Mouse (Mus musculus) thymus, adult 2 months (tissue): Measurements from ENCODE around the gene Daam1. TPM values are rescaled to one million over a fixed set of nuclear protein-coding genes. Genes with fewer than 3 reads are reported as not detected.

Experiments
- DNase-seq: peaks from one replicate; pipeline ENCODE4 v3.0.0; 2021
- H3K27ac ChIP-seq: fragments of 200-500 bp; 2 replicates; pipeline ENCODE4 v1.5.1; 2012; ENCODE audit warnings: low read length, control low read depth; ENCODE audit not compliant: control insufficient read depth, insufficient read depth
- H3K27me3 ChIP-seq: fragments of 200-500 bp; 2 replicates; pipeline ENCODE4 v1.6.1; 2012; ENCODE audit warnings: mild to moderate bottlenecking, low read length, moderate library complexity, mixed read lengths; ENCODE audit not compliant: control insufficient read depth, insufficient read depth
- H3K36me3 ChIP-seq: fragments of 200-500 bp; 2 replicates; pipeline ENCODE4 v1.6.1; 2012; ENCODE audit warnings: mild to moderate bottlenecking, low read length, moderate library complexity; ENCODE audit not compliant: control insufficient read depth, insufficient read depth
- H3K4me1 ChIP-seq: fragments of 200-500 bp; replicated peaks from 2 replicates; pipeline ENCODE4 v1.6.1; 2012; ENCODE audit warnings: low read length; ENCODE audit not compliant: control insufficient read depth, insufficient read depth
- H3K4me3 ChIP-seq: fragments of 200-500 bp; 2 replicates; pipeline ENCODE4 v1.5.1; 2012; ENCODE audit warnings: mild to moderate bottlenecking, low read length, control low read depth, moderate library complexity; ENCODE audit not compliant: control insufficient read depth, insufficient read depth
- CTCF ChIP-seq: fragments of 200-500 bp; IDR thresholded peaks from 2 replicates; pipeline ENCODE4 v1.5.1; 2012; ENCODE audit warnings: mild to moderate bottlenecking, control low read depth, low read length, moderate library complexity, borderline replicate concordance; ENCODE audit not compliant: control insufficient read depth, poor library complexity, insufficient read depth; ENCODE audit errors: extremely low read depth
- POLR2A ChIP-seq: fragments of 200-500 bp; IDR thresholded peaks from 2 replicates; pipeline ENCODE4 v1.6.1; 2012; ENCODE audit warnings: mild to moderate bottlenecking, low read length, control low read depth, moderate library complexity; ENCODE audit not compliant: control insufficient read depth, poor library complexity, insufficient read depth; ENCODE audit errors: extremely low read depth
- WGBS: fragments of 180-500 bp; shearing (Covaris S2); methylation state at CpG from one replicate; pipeline ENCODE4 v1.1.7; 2018; 5-methylcytosine and 5-hydroxymethylcytosine counted together
- polyA plus RNA-seq: library from polyadenylated mRNA; depleted of rRNA; stranded (reverse); fragments of >200 nt; gene quantifications from 2 replicates; pipeline ENCODE4 v1.2.3, GENCODE M21; 2012

The Daam1 gene
- polyA plus RNA-seq, 1 experiment = 3.4 TPM

DNA sequence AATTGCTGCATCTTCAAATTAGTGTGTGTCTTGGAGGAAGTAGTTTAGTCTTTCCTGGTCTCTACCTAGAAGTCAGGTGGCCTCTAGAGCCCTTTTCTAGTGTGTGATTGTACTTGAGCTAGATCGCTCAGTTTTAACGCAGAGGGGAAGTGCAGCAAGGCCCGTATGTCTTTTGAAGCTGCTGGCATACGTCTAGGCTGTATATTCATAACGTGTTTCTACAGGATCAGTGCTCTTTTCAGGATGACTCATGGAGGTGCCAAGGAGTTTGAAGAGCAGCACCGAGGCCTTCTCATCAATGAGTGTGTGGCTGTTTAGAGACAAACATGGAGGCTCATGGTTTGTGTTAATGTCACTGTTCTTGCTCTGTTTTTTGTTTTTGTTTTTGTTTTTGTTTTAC, 39.8 kb downstream of the Daam1 start:
- Histone ChIP-seq H3K36me3 (no peaks in the 10 kb centered on the region), H3K27me3 (no peaks in the 10 kb centered on the region)
- WGBS = 84% methylated on average over 6 of the region's 6 CpGs

DNA sequence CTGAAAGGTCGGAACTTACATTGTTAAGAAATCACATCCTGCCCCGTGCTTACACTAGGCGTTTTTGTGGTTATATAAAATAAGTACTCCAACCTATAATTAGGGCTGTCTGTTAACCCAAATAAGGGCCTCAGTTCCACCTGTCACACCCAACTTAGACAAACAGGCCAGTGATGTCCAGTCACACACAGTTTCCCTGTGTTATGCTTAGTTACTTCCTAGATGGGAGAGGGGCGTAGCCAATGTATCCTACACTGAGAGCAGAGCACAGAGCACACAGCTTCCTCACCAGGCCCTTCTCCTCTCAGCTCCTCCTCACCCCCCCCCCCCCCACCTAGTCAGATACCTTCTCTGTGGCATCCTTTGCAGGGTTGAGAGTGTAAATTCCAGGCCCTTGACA, 41.5 kb downstream of the Daam1 start:
- no peaks in the 10 kb centered on the region for H3K4me1 ChIP-seq
- 89% methylated on average over 4 of the region's 4 CpGs for WGBS
- TF ChIP-seq CTCF (no peak), POLR2A (no peak)
- H3K4me3 ChIP-seq = no peak overlapping the region
- no peak for DNase-seq
- H3K27me3 ChIP-seq = no peaks in the 10 kb centered on the region
- no peaks in the 10 kb centered on the region for H3K36me3 ChIP-seq
- no peak overlapping the region for H3K27ac ChIP-seq

More for the DNA sequence above, 39.8 kb downstream of the Daam1 start:
- Histone ChIP-seq H3K4me1 (no peaks in the 10 kb centered on the region), H3K4me3 (no peak overlapping the region), H3K27ac (no peak overlapping the region)
- no peak for DNase-seq
- TF ChIP-seq POLR2A = no peak
- TF ChIP-seq CTCF = no peak

DNA sequence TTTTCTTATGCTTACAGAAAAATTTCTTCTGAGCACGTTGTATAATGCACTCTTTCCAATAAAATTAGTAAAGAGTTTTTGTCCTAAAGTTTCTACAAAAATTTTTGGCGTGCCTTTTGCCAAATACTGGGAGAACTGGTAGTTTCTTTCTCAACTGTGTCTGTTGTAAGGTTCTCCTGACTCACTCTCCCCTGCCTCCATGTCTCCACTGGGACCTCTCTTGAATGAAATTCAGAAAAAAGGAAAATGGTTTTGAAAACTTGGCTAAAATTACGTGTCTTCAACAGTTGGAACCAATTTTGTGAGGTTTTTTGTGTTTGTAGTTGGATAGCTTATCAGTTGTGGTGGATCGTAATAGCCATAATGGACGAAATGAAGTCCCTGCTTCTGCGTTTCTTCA, 43.7 kb downstream of the Daam1 start:
- DNase-seq = no peak
- Histone ChIP-seq H3K4me3 (no peak overlapping the region), H3K27me3 (no peaks in the 10 kb centered on the region), H3K36me3 (no peaks in the 10 kb centered on the region), H3K4me1 (no peaks in the 10 kb centered on the region), H3K27ac (no peak overlapping the region)
- TF ChIP-seq POLR2A (no peak), CTCF (no peak)
- WGBS = 92% methylated on average over 6 of the region's 6 CpGs

DNA sequence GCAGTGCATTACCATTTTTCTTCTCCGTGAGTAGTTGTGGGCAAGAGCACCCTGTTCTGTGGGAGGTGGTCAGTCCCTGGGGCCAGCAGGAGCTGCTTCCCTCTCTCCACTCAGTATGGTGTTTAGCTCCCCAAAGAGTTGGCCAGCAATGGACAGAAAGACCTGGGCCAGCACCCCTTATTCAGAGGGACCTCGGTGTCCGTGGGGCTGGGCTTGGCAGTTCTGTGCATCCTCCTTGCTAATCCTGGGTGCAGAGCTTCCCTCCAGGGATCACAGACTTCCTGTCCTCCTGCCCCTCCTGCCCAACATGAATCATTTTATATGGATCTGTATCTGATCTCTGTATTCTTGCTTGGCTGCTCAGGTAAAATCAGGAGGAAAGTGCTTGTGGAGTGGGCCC, 44.1 kb downstream of the Daam1 start:
- 96% methylated on average over 3 of the region's 3 CpGs for WGBS
- Histone ChIP-seq H3K27ac (no peak overlapping the region), H3K4me1 (no peaks in the 10 kb centered on the region), H3K36me3 (no peaks in the 10 kb centered on the region), H3K4me3 (no peak overlapping the region), H3K27me3 (no peaks in the 10 kb centered on the region)
- no peak for DNase-seq
- TF ChIP-seq POLR2A (no peak), CTCF (no peak)

DNA sequence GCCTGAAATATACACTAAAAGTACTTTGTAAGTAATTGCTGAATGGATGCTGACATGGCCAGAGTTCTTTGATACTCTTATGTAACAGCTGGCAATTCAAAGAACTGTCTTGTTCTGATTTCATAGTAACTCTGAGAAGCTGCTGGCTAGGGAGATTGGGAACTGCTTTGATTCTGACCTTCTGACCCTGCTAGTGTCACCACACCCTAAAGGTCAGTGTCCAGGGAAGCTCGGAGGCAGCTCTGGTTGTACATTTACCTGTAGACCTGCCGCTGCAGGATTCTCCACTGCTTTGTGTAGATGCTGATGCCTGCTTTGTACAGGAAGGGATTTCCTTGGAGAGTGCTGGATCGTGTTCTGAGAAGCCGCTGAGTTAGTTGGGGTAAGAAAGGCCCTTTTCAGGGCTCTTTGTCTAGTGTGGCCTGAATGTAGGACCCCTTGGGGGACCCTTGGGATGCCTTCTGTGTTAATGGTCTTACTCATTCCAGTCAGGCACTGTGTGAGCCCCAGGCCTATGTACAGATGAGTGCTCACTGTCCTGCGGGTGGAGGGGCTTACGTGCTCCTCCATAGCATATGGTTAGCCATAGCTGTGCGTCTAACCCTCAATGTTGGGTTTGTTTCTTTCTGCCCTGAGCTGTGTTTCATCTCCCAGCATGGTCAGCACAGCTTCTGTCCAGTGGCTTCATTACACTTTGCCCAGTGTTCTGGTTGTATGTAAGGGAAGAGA, 45.0 kb downstream of the Daam1 start:
- no peak for DNase-seq
- no peak overlapping the region for H3K27ac ChIP-seq
- no peaks in the 10 kb centered on the region for H3K4me1 ChIP-seq
- WGBS = 95% methylated on average over 7 of the region's 7 CpGs
- H3K4me3 ChIP-seq = no peak overlapping the region
- no peaks in the 10 kb centered on the region for H3K36me3 ChIP-seq
- TF ChIP-seq CTCF = no peak
- TF ChIP-seq POLR2A = no peak
- no peaks in the 10 kb centered on the region for H3K27me3 ChIP-seq

DNA sequence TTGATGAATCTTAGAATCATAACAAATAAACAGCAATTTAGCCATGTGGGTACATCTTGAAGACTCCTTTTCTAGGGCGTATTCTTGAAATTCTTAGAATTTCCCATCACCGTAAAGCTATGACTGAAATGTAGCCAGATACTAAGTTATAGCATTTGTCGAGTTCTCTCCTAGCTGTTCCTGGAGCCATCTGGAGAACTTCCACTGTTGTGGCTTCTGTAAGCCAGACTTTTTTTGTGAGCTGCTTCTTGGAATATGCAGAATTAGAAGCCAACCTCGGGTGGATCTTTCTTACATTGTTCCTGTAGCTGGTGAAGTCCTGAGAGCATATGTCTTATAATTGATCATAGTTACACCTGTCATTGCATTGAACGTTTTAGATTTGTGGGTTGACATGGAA, 50.1 kb downstream of the Daam1 start:
- 94% methylated on average over 5 of the region's 5 CpGs for WGBS
- no peak for DNase-seq
- H3K27ac ChIP-seq = no peak overlapping the region
- no peaks in the 10 kb centered on the region for H3K36me3 ChIP-seq
- no peak overlapping the region for H3K4me3 ChIP-seq
- H3K27me3 ChIP-seq = no peaks in the 10 kb centered on the region
- H3K4me1 ChIP-seq = no peaks in the 10 kb centered on the region
- no peak for TF ChIP-seq CTCF
- TF ChIP-seq POLR2A = no peak

DNA sequence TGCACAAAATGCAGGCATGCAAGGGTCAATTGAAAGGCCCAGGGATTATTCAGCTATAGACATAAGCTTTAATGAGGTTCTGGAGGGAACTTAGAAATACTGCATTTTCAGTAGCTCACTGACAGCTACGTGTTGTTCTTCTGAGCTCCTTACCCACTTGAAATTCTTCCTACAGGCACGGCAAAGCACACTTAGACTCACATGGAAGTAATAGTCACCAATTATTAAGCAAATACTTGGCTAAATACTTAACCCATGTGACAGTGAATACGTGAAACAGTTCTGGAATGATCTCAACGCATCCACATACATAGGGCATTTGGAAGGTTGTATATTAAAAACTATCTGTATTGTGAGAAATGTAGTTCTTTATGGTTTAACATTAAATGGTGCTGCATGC, 50.6 kb downstream of the Daam1 start:
- Histone ChIP-seq H3K27me3 (no peaks in the 10 kb centered on the region), H3K36me3 (no peaks in the 10 kb centered on the region), H3K27ac (no peak overlapping the region), H3K4me3 (no peak overlapping the region), H3K4me1 (no peaks in the 10 kb centered on the region)
- WGBS = 94% methylated on average over 4 of the region's 4 CpGs
- DNase-seq = no peak
- TF ChIP-seq POLR2A (no peak), CTCF (no peak)
